Mouse (Mus musculus) thymus, adult 2 months (tissue): ENCODE data around the gene Spag9.

ENCODE experiments used
- CTCF ChIP-seq: fragments of 200-500 bp; IDR thresholded peaks from 2 replicates; pipeline ENCODE4 v1.5.1; 2012; ENCODE audit warnings: mild to moderate bottlenecking, control low read depth, low read length, moderate library complexity, borderline replicate concordance; ENCODE audit not compliant: control insufficient read depth, poor library complexity, insufficient read depth; ENCODE audit errors: extremely low read depth
- POLR2A ChIP-seq: fragments of 200-500 bp; IDR thresholded peaks from 2 replicates; pipeline ENCODE4 v1.6.1; 2012; ENCODE audit warnings: mild to moderate bottlenecking, low read length, control low read depth, moderate library complexity; ENCODE audit not compliant: control insufficient read depth, poor library complexity, insufficient read depth; ENCODE audit errors: extremely low read depth

DNA sequence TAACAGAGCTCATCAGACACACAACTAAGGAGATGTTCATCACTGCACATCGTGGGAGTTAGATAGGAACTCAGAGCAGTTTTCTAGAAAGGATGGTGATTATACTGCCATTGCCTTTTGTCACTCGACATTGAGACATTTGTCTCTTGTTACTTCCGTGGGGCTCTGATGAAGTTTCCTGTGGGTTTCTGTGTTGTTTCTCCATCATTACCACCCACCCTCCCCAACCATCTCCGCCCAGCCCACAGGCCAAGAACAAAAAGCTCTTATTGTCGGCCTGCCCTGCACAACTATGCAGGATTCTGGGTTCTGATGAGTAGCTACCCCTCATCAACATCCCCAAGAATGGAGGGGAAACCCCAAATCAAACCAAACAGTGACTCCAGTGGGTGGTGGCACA lies 173.7 kb downstream of the Spag9 start:
- no peak for TF ChIP-seq CTCF
- TF ChIP-seq POLR2A = no peak
